Mouse (Mus musculus) E14TG2a.4 (cell line): ENCODE measurements around the gene Msrb3.

Experiments used
- H3K27me3 ChIP-seq: 2 replicates; pipeline ENCODE4 v1.6.1; 2014; ENCODE audit warnings: low read length, control low read depth; ENCODE audit not compliant: insufficient read depth
- H3K36me3 ChIP-seq: 2 replicates; pipeline ENCODE4 v1.6.1; 2014; ENCODE audit warnings: low read length, control low read depth; ENCODE audit not compliant: insufficient read depth
- H3K4me1 ChIP-seq: replicated peaks from 2 replicates; pipeline ENCODE4 v1.6.1; 2014; ENCODE audit warnings: low read depth, low read length, control low read depth
- H3K4me3 ChIP-seq: replicated peaks from 2 replicates; pipeline ENCODE4 v1.5.1; 2014; ENCODE audit warnings: mild to moderate bottlenecking, low read length
- H3K9me3 ChIP-seq: 2 replicates; pipeline ENCODE4 v1.6.1; 2014; ENCODE audit warnings: low read length, control low read depth
- CTCF ChIP-seq: conservative IDR thresholded peaks from 2 replicates; pipeline ENCODE4 v1.5.1; 2014; ENCODE audit warnings: low read length
- NANOG ChIP-seq: IDR thresholded peaks from 2 replicates; pipeline ENCODE4 v1.6.1; 2014; ENCODE audit warnings: borderline replicate concordance, low read length, mixed read lengths
- POU5F1 ChIP-seq: IDR thresholded peaks from 2 replicates; pipeline ENCODE4 v1.6.1; 2014; ENCODE audit warnings: low read length, borderline replicate concordance

Gene Msrb3

GRCm38 (mm10) chr10:120874261-120874660 lies 24.6 kb downstream of the Msrb3 start:
- Histone ChIP-seq H3K9me3 (no peaks in the 10 kb centered on the region), H3K4me3 (no peak overlapping the region), H3K27me3 (peaks cover 46% of the 10 kb centered on the region), H3K36me3 (no peaks in the 10 kb centered on the region), H3K4me1 (peaks cover 21% of the 10 kb centered on the region)
- no peak for TF ChIP-seq POU5F1
- no peak for TF ChIP-seq NANOG
- TF ChIP-seq CTCF: no peak

DNA sequence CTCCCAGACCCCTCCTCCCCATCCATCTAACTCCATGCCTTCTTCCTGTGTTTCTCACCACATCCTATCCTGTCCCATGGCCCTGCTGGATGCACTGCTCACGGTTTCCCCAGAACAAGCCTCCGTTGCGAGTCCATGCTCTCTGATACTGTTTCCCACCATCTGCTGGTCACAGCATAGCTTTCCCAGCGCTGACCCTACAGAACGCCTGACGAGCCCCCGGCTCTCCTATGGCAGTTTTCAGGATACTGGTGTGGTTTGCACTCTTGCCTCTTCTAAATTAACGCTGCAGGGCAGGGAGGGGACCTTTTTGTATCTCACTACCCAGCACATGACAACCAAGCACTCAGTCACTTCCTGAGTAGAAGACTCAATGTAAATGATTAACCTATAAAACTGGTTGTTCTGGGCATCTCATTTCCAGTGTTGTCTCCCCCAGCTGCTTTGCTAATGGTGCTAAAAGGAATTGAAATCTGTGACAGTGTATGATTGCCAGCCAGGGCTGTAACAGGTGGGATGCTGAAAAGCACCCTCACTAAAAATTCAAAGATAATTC lies 25.2 kb downstream of the Msrb3 start:
- Histone ChIP-seq H3K9me3 (no peaks in the 10 kb centered on the region), H3K36me3 (no peaks in the 10 kb centered on the region), H3K4me1 (peaks cover 27% of the 10 kb centered on the region), H3K4me3 (no peak overlapping the region), H3K27me3 (peaks cover 49% of the 10 kb centered on the region)
- TF ChIP-seq CTCF (no peak), POU5F1 (no peak), NANOG (no peak)

DNA sequence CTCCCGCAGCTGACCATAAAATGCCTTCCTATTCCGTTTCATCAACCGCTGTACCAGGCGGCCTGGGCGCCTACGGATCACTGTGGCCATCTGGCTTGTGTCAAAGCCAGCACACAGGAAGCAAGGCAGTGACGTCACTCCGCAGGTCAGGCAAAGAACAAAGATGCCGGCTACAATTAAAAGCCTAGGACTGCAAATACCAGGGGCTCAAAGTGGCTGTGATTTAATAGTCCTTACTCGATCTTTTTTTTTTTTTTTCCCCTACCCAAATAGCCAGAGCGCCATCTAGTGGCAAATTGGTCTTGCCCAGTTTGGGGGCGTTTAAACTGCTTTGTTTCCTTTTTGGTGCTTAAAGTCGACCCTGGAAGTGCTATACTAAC lies 26.4 kb downstream of the Msrb3 start:
- no peak for TF ChIP-seq NANOG
- peak; percentile 93 for TF ChIP-seq CTCF
- no peak for TF ChIP-seq POU5F1
- Histone ChIP-seq H3K4me3 (peak overlapping the region; percentile 35; the same call in 1 of the 2 replicates), H3K4me1 (peaks cover 27% of the 10 kb centered on the region), H3K36me3 (no peaks in the 10 kb centered on the region), H3K27me3 (peaks cover 44% of the 10 kb centered on the region), H3K9me3 (no peaks in the 10 kb centered on the region)

DNA sequence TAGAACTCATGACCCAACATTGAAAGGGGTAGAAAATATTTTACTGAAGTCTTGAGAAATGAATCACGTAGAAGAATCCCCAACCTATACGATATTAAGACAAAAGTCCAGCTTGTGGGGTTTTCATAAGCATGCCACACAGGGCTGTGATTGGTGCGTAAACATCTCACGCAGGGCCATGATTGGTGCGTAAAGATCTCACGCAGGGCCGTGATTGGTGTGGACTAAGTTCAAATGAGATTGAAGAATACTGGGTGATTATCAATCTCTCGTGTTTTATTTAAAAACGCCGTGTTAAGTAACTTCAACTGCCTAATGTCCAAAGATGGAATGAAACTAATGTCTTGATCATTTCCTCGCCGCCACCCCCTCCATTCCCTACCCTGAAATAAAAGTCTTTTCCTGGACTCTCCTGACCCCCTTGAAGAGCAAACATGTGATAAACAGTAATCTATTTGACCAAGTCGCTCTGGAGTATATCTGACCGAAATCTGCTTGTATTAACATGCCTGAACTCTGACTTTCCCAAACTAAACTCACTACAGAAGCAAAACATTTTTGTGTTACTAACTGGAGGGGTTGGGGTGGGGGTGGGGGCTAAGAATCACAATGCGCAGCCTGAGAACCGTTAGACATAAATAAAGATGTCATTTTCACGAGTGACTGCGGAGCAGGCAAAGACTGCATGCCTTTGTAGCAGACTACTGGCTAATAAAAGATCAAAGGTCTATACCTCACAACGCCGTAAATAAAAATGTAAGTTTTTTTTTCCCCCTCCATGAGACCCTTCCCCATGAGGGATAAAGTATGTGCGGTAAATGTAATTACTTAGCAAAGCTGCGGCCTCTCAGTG lies 27.0 kb downstream of the Msrb3 start:
- TF ChIP-seq POU5F1 (no peak), NANOG (no peak), CTCF (no peak)

DNA sequence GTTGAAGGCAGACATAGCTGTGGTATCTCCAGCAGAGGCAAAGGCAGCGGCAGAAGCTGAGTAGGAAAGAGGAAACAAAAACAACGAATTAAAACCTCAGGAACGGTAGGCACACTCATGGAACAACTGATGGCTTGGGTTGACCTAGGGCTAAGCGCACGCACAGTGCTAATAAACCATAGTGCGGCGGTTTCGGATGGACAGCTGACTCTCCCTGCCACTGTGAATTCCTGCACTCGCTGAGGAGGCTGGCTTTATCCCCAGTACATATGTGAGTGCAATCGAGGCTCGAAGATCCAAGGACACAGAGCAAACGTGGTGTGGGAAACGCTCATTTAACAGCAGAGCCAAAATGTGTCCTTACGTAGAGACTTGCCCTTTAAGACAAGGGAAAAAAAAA lies 27.8 kb downstream of the Msrb3 start:
- no peak overlapping the region for H3K4me3 ChIP-seq
- peaks cover 18% of the 10 kb centered on the region; the same call in 1 of the 2 replicates for H3K4me1 ChIP-seq
- H3K27me3 ChIP-seq: peaks cover 40% of the 10 kb centered on the region
- TF ChIP-seq NANOG (no peak), POU5F1 (no peak), CTCF (no peak)
- no peaks in the 10 kb centered on the region for H3K9me3 ChIP-seq
- no peaks in the 10 kb centered on the region for H3K36me3 ChIP-seq

More for the DNA sequence above, 27.0 kb downstream of the Msrb3 start:
- Histone ChIP-seq H3K4me1 (peaks cover 24% of the 10 kb centered on the region), H3K4me3 (peak overlapping the region; percentile 35; the same call in 1 of the 2 replicates), H3K27me3 (peaks cover 40% of the 10 kb centered on the region), H3K36me3 (no peaks in the 10 kb centered on the region), H3K9me3 (no peaks in the 10 kb centered on the region)

DNA sequence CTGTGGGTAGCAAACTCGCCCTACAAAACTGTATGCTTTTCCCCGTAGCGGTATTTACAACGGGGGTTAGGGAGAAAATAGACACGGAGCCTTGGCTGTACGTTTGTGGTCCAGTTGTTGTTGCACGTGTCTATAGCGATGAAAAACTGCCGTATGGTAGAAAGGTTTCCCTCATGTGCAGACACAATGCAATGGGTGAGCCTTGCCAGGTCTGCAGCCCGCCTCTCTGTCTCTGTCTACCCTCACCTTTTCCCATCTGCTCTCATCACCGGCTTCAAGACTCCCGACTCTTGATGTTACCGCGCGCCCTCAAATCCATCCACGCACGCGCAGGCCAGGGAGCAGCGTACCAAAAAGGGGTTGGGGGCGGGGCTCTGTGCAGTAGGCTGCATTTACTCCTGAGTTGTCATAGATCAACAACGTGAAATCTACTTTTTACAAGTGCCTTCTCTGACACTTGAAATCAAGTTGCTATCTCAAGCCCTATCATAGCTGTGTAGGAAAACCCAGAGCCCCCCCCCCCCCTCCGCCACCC lies 29.6 kb downstream of the Msrb3 start:
- H3K4me1 ChIP-seq: peaks cover 15% of the 10 kb centered on the region; the same call in 1 of the 2 replicates
- no peaks in the 10 kb centered on the region for H3K36me3 ChIP-seq
- no peaks in the 10 kb centered on the region for H3K9me3 ChIP-seq
- peaks cover 33% of the 10 kb centered on the region for H3K27me3 ChIP-seq
- TF ChIP-seq CTCF: no peak
- no peak for TF ChIP-seq POU5F1
- TF ChIP-seq NANOG: no peak
- peak overlapping the region; percentile 35; the same call in 1 of the 2 replicates for H3K4me3 ChIP-seq

- Histone ChIP-seq H3K27me3 (peaks cover 10% of the 10 kb centered on the region), H3K4me1 (peaks cover 7% of the 10 kb centered on the region; the same call in 1 of the 2 replicates), H3K36me3 (no peaks in the 10 kb centered on the region), H3K9me3 (no peaks in the 10 kb centered on the region), H3K4me3 (no peak overlapping the region)
- TF ChIP-seq NANOG: no peak
- no peak for TF ChIP-seq POU5F1
- peak; percentile 84 for TF ChIP-seq CTCF
Measured at GRCm38 (mm10) chr10:120864446-120864845, 34.5 kb downstream of the Msrb3 start.

DNA sequence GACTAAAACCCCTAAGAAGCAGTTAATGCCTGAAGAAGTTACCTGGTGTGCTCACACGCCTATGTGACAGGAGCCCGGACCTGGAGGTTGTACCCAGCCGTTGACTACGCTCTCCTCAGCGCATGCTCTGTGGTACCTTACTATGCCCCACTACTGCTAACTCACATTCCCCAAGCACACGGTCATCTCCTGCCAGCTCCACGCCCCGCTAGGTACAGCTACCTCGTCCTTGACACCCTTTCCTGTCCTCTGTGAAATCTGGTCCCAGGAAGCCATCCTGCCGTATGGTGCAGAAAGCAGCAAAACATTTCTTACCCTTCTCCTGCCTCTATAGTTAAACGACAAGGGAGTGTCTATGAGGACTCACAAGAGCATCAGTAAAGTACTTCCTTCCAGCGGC lies 37.2 kb downstream of the Msrb3 start:
- Histone ChIP-seq H3K9me3 (no peaks in the 10 kb centered on the region), H3K27me3 (peaks cover 8% of the 10 kb centered on the region), H3K36me3 (no peaks in the 10 kb centered on the region), H3K4me1 (peaks cover 10% of the 10 kb centered on the region), H3K4me3 (no peak overlapping the region)
- TF ChIP-seq CTCF: no peak
